Mouse (Mus musculus) yolk sac, embryonic 10.5 days (tissue): Measurements from ENCODE around the gene Gpr61.

Experiments
- DNase-seq: peaks from one replicate; pipeline ENCODE4 v3.0.0-alpha.2; 2017; ENCODE audit warnings: low spot score

The Gpr61 gene

DNA sequence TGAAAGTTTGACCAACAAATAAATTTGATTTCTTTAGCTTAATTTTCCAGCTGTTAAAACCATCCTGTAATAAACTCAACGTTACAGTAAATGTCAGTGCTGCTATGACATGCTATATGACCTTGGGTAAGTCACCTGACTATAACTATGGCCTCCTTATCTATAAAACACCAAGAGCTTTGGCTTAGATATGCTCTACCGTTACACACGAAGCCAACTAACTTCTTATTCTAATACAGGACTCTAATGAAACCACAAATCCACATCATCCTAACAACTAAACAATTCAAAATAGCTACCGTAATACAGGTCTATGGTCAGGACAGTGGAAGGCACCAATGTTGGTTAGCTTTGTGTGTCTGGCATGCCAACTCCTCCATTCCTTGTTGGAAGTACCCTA, 24.9 kb downstream of the Gpr61 start:
- no peak for DNase-seq

DNA sequence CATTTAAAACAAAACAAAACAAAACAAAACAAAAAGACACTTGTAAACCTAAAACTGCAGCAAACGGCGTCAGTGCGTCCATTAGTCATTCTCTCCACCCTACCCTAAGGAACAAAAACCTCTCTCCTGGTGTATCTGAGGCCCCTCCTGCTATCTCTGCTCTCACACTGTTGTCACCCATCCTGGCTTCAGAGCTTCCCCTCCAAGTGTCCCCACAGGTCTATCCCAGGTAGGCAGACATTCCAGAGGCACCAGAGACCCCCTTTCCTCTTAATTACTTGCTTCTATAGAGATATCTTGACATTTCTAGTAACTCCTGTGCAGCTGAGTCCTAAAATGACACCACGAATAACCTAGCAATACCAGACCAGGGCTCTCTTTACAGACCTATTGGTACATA, 25.3 kb downstream of the Gpr61 start:
- no peak for DNase-seq

DNA sequence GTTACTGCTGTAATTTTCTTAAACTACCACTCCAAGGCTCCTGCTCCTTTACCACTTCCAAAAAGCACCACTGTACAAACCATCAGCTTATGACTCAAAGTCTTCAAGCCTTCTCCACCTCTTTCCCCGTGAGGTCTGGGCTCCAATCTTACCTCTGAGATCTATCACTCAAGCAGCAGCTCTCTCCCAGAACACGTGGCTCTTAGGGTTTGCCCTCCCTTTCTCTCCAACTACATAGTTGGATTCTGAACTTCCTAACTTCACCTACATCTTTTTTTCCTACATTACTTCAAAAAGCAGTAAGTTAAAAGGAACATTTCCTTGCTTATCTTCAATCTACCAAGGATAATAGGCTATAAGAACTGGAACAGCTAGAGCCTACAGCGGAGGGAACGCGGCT, 26.2 kb downstream of the Gpr61 start:
- DNase-seq, result no peak

DNA sequence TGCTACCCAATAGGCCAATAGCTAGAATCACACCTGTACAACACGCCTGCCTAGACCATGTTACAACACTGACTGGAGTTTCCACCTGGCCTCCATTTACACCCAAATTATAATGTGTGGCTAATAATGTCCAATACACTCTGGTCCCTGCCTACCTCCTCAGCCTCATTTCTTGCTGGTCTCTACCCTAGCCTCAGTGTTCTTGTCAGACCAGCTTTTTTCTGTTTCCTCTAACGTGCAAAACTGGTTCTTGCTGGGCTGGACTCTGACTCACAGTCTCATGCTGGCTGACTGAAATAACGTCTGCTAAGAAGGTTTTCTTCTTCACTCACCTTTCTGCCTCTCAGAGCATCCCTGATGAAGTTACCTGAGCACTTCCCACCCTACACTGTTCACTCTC, 28.4 kb downstream of the Gpr61 start:
- no peak for DNase-seq

DNA sequence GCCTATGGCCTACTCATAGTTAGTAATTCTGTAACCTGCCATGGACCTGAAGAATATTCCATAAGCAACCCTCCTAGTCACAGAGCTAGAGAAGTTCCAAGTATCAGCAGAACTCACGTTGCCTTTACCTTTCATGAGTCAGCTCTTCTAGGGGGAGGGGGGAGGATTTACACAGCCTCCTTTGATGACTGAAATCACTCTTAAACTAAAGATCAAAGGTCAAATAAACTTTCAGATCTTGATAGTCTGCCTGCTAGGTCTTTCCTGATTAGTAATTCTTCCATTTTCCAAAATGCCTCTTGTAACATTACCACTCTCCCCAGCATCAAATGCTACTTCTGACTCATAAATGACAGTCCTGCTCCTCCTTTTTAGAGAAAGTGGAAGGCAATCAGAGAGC, 30.6 kb downstream of the Gpr61 start:
- DNase-seq, result peak; percentile 59

DNA sequence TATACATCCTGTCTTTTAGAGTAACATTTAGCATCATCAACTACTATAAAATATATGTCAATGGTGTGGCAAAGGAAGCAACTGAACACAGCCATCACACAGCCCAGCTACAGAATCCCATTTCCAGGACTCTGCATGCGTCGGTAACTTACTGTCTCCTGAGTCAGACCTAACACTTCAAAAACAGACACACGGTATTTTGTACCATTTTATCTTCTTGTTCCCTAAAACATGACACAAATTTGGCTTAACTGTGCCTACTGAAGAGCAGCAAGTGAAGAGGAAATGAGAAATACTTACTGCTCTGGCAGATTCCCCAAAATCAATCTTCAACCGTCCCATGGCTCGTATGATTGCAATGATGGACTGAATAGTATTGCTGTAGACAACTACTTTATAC, 31.4 kb downstream of the Gpr61 start:
- no peak for DNase-seq

DNA sequence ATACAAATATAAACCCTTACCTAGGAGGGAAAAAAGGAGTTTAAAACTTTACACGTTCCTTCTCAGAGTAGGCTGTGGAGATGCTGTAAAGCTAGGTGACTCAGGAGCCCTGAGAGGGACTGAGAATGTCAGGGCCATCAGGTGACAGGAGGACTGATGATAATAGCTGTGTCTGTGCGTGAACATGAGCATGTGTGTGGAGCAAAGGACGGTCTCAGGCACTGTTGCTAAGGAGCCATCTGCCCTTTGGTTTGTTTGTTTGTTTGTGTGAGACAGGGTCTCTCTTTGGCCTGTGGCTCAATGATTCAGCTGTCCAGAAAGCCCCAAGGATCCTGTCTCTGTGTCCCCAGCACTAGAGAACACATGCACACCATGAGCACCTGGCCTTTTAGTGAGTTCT, 33.6 kb downstream of the Gpr61 start:
- DNase-seq, result peak; percentile 32

DNA sequence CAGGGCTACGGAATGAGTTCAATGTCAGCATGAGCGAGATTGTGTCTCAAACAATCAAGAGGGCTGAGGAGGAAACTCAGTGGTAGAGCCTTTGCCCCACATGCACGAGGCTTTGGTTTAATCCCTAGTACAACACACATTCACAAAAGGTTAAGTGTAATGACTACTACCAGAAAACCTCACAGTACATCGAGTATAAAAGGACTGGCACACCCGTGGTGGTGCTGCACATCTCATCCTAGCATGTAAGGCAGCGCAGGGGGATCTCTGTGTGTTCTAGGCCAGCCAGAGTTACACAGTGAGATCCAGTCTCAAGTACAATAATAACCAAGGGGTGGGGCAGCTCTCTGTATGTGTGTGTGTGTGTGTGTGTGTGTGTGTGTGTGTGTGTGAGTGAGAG, 37.2 kb downstream of the Gpr61 start:
- no peak for DNase-seq

DNA sequence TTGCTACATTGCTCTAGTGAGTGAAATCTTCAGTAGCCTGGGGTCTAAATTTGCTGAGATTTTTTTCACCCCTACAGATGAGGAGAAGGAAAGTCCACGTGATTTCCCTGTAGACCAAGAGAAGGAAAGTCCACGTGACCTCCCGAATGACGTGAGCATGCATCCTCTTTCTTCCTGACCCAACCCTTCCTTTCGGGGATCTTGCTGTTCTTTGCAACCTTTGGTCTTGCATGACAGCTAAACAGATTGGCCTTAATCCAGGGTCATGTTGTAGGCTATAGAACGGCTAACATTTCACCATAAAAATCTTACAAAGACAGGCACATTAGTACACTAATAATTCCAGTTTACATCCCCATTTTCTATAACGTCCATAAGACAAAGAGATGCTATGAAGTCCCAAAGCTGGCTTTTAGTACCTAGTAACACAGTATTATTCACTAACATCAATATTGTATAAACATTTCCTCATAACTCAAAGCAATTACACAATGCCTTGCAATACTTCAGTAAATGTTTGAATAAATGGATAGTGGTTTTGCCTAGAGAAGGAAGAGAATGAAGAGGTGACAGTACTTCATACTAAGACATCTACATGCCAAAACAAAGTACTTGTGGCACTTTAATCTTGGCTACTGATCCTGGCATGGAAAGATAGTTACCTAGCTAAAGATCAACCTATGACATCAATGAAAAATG, 40.9 kb downstream of the Gpr61 start:
- peak; percentile 46 for DNase-seq

DNA sequence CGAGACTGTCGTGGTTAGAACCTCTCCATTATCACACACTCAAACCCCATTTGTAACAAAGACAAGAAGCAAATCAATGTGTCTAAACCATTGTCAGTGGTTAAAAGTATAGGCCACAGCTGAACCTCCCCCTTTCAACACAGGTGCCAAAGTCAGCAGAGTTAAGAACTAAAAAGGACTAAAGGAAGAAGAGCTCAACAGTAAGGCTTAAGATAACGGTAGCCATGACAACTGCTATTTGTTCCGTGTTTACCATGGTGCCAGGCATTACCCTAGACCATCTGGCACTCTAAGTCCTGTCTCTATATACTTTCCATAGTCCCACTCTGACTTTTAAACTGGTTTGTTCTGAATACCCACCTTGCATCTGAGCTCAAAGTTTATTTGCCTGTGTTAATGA, 42.0 kb downstream of the Gpr61 start:
- no peak for DNase-seq

DNA sequence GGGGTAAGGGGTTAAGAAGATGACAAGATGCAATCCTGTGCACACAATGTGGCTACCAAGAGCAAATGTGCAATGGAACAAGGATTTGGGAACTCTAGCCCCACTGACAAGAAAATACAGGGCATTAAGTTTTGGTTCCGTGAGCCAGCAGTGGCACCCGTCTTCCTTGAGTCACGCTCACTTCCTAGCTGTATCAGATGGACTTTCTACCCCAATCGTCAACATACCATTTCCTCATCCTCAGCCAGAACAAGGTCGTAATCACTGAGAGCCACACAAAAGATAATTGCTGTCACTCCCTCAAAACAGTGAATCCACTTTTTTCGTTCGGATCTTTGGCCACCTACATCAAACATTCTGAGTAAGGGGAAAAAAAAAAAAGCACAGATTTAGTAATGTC, 42.4 kb downstream of the Gpr61 start:
- peak; percentile 50 for DNase-seq

DNA sequence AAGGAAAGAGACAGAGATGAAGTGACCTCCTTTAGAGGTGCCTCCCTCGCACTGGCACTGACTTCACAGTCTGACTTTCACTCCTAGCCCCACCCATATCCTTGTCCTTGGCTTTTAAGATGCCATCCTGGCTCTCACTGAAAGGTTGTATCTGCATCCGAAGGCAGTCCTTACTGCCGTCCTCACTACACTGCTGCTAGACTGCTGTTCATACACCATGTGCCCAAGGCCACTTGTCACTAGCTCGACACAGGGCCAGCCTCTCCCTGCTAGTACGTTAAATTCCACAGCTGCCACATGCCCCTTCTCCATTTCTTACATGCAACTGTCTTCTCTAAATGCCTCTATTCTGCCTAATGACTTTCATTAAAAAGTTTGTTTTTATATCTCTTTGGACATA, 43.4 kb downstream of the Gpr61 start:
- no peak for DNase-seq

DNA sequence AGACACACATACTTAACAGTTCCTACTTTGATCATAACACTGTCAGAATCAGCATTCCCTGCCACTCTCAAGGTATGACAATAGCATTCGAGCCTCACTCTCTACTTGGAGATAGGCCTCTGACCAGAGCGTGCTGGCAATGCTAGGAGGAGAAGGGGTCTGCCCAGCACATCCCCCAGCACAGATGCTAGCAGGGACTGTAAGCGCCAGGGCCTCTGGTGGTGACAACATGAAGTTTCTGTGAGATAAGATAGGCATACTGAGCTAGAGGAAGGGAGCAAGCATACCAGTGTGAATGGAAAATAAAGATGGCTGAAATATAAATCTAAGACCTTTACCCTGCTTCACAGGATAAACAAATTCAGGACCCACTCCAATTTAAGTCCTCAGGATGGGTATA, 49.4 kb downstream of the Gpr61 start:
- no peak for DNase-seq

DNA sequence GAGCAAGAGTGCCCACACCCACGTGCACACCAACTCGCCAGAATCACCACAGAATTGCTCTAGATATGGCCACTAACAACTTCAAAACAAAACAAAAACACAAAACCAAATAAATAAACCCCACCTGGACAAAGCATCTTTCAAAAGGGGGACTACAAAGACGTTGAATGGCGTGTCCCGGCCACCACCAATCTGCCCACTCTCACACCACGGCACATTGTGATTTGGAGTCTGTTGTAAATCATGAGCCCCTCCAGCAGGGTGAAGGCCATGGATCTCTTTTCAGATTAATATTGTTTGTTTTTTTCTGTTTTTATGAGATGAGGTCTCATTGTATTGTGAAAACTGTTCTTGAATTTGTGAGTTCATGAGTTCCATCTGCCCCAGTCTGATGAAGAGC, 52.6 kb downstream of the Gpr61 start:
- DNase-seq, result no peak

DNA sequence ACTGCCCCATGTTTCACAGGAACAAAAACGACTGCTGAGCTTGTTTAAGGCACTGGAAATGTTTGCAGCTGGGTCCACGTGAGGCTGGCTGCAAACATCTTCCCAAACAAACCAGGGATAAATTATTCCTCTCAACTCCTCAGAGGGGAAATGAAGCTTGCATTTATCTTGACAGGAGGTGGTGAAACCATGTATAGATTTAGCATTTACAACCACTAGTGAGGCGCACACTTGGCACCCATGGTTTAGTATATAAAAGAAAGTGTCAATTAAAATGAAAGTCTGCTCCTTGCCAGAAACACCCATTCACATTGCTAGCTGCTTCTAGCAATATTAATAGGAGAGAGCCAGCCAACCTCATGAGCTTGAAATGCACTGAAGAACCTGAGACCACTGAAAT, 53.1 kb downstream of the Gpr61 start:
- DNase-seq, result no peak
